Mouse (Mus musculus): ENCODE measurements around the gene Draxin. TPM values are rescaled to one million over a fixed set of nuclear protein-coding genes. Genes with fewer than 3 reads are reported as not detected.
"Not testable (repeated sequence)": the region's sequence is repeated elsewhere in the genome, so short reads cannot be mapped to it uniquely, and the experiment has no call there.

Gene Draxin
- total and polyA plus RNA-seq, 2 experiments = not detected

DNA sequence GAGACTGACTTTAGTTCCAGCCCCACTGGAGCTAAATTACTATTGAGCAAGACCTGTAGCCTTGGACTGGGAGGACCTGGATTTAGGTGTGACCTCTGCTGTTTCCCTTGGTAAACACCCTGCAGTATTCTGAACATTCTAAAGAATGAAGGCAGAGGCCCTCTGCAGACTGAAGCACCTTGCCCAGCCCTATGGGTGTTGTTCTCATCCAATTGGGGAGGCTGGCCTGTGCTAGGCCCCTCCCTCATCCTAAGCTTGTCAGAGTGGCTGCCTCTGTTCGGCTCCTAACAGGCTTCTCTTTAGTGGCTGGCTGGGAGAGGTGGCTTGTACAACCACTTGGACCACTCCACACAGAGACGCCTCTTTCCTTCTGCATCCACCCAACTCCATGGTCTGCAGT, 77.5 kb downstream of the Draxin start:
- peaks cover 13% of the 10 kb centered on the region for H3K4me1 ChIP-seq (ENCODE audit: control insufficient read depth, insufficient read depth, low read length)
- TF ChIP-seq POLR2A (IDR thresholded peaks at IDR 0.05; ENCODE audit: extremely low read depth, insufficient read depth, low read length) (no peak), CTCF (IDR thresholded peaks at IDR 0.05; ENCODE audit: low read depth, low read length) (no peak)
- WGBS = 92% methylated on average over 2 of the region's 2 CpGs
- H3K36me3 ChIP-seq (ENCODE audit: control insufficient read depth, insufficient read depth, low read length) = peaks cover 20% of the 10 kb centered on the region; the same call in 1 of the 2 replicates
- H3K79me2 ChIP-seq (ENCODE audit: control insufficient read depth, insufficient read depth, low read length) = no peaks in the 10 kb centered on the region
- H3K9ac ChIP-seq (ENCODE audit: low read depth, low read length) = no peak overlapping the region
- H3K4me3 ChIP-seq (ENCODE audit: insufficient read depth, low read depth, low read length) = no peak overlapping the region
- no peak overlapping the region for H3K27ac ChIP-seq (replicated peaks; ENCODE audit: insufficient read depth, low read depth, low read length)
- H3K27me3 ChIP-seq (ENCODE audit: control insufficient read depth, insufficient read depth, low read length) = no peaks in the 10 kb centered on the region
- DNase-seq (ENCODE audit: extremely low read depth, low read depth, low spot score) = peak; percentile 64

DNA sequence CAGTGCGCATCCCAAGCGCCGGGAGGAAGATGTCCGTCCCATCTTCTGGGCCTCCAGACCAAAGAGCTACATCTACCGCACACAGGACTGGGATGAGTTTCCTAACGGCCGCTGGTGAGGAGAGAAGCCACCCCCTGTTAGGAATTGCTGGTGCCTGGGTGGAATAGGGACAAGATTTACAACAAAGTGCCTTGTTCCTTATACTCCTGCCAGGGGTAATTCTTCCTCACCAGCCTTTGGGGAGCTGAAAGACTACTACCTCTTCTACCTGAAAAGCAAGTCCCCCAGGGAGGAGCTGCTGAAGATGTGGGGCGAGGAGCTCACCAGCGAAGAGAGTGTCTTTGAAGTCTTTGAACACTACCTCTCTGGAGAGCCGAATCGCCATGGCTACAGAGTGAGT, 78.6 kb downstream of the Draxin start:
- Histone ChIP-seq H3K36me3 (ENCODE audit: control insufficient read depth, insufficient read depth, low read length) (peaks cover 23% of the 10 kb centered on the region; the same call in 1 of the 2 replicates), H3K79me2 (ENCODE audit: control insufficient read depth, insufficient read depth, low read length) (no peaks in the 10 kb centered on the region), H3K9ac (ENCODE audit: low read depth, low read length) (no peak overlapping the region), H3K4me1 (ENCODE audit: control insufficient read depth, insufficient read depth, low read length) (peaks cover 9% of the 10 kb centered on the region), H3K27ac (replicated peaks; ENCODE audit: insufficient read depth, low read depth, low read length) (no peak overlapping the region), H3K4me3 (ENCODE audit: insufficient read depth, low read depth, low read length) (no peak overlapping the region), H3K27me3 (ENCODE audit: control insufficient read depth, insufficient read depth, low read length) (no peaks in the 10 kb centered on the region)
- DNase-seq (ENCODE audit: extremely low read depth, low read depth, low spot score) = no peak
- TF ChIP-seq POLR2A (IDR thresholded peaks at IDR 0.05; ENCODE audit: extremely low read depth, insufficient read depth, low read length) = no peak
- no peak for TF ChIP-seq CTCF (IDR thresholded peaks at IDR 0.05; ENCODE audit: low read depth, low read length)
- 93% methylated on average over 11 of the region's 11 CpGs for WGBS

DNA sequence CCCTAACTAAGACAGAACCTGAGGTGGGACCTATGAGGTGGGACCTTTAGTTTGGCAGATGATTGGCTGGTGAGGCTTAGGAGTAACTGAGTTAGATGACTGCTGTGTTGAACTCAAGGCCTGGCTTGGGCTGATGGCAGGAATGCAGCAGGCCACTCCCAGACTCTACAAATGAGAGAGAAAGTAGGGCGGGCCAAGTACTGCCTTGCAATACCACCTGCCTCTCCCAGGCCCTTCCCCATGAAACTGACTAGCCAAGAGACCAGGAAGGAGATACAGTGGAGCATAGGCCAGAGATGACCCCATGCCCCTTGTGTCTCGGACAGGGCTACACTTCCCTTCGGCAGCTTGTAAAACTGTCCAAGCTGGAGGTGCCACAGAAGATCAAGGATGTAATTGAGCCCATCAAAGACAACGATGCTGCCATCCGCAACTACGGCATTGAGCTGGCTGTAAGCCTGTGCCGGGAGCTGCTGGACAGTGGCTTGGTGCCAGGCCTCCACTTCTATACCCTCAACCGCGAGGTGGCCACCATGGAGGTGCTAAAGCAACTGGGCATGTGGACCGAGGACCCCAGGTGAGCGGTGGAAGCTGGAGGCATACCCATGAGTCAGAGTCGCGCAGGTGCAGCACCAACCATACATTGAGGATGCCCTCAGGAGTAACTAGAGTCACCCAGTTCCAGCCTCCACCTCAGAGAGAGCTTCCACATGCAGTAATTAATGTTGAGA, 79.3 kb downstream of the Draxin start:
- Histone ChIP-seq H3K4me3 (ENCODE audit: insufficient read depth, low read depth, low read length) (no peak overlapping the region), H3K4me1 (ENCODE audit: control insufficient read depth, insufficient read depth, low read length) (peaks cover 7% of the 10 kb centered on the region), H3K27ac (replicated peaks; ENCODE audit: insufficient read depth, low read depth, low read length) (no peak overlapping the region), H3K27me3 (ENCODE audit: control insufficient read depth, insufficient read depth, low read length) (no peaks in the 10 kb centered on the region), H3K9ac (ENCODE audit: low read depth, low read length) (no peak overlapping the region), H3K36me3 (ENCODE audit: control insufficient read depth, insufficient read depth, low read length) (peaks cover 23% of the 10 kb centered on the region; the same call in 1 of the 2 replicates), H3K79me2 (ENCODE audit: control insufficient read depth, insufficient read depth, low read length) (no peaks in the 10 kb centered on the region)
- 96% methylated on average over 13 of the region's 13 CpGs for WGBS
- DNase-seq (ENCODE audit: extremely low read depth, low read depth, low spot score) = no peak
- TF ChIP-seq CTCF (IDR thresholded peaks at IDR 0.05; ENCODE audit: low read depth, low read length) (no peak), POLR2A (IDR thresholded peaks at IDR 0.05; ENCODE audit: extremely low read depth, insufficient read depth, low read length) (no peak)

- H3K27ac ChIP-seq (replicated peaks; ENCODE audit: insufficient read depth, low read depth, low read length); H3K9ac ChIP-seq (ENCODE audit: low read depth, low read length); DNase-seq (ENCODE audit: extremely low read depth, low read depth, low spot score); H3K79me2 ChIP-seq (ENCODE audit: control insufficient read depth, insufficient read depth, low read length); H3K4me3 ChIP-seq (ENCODE audit: insufficient read depth, low read depth, low read length); H3K27me3 ChIP-seq (ENCODE audit: control insufficient read depth, insufficient read depth, low read length); H3K4me1 ChIP-seq (ENCODE audit: control insufficient read depth, insufficient read depth, low read length): not testable (repeated sequence)
- WGBS = 87% methylated on average over 3 of the region's 3 CpGs
- peaks cover 23% of the 10 kb centered on the region; the same call in 1 of the 2 replicates for H3K36me3 ChIP-seq (ENCODE audit: control insufficient read depth, insufficient read depth, low read length)
These were observed 80.0 kb downstream of the Draxin start for GRCm38 (mm10) chr4:148050396-148050914.

Other genes starting within 250 kb of the Draxin start
- gene Mfn2, start 226.0 kb downstream of the Draxin start, total RNA-seq (2014; rRNA removed) = 36.6 and 37.7 TPM in 2 replicates
- 49.4 and 50.3 TPM in 2 replicates for gene Mfn2, start 226.0 kb downstream of the Draxin start, polyA plus RNA-seq (2012; rRNA removed)
- gene Plod1, start 193.9 kb downstream of the Draxin start, total RNA-seq (2014; rRNA removed) = 24.5 and 27.3 TPM in 2 replicates
- 32.9 and 38.3 TPM in 2 replicates for gene Plod1, start 193.9 kb downstream of the Draxin start, polyA plus RNA-seq (2012; rRNA removed)
- gene 2510039O18Rik, start 189.8 kb downstream of the Draxin start, total RNA-seq (2014; rRNA removed) = 13.5 and 16.8 TPM in 2 replicates
- 36.6 and 40.1 TPM in 2 replicates for gene 2510039O18Rik, start 189.8 kb downstream of the Draxin start, polyA plus RNA-seq (2012; rRNA removed)
- not detected in 2 replicates for gene Nppb, start 144.9 kb downstream of the Draxin start, total RNA-seq (2014; rRNA removed)
- not detected in 2 replicates for gene Nppb, start 144.9 kb downstream of the Draxin start, polyA plus RNA-seq (2012; rRNA removed)
- gene Nppa, start 130.0 kb downstream of the Draxin start, total RNA-seq (2014; rRNA removed) = not detected in 2 replicates
- not detected in 2 replicates for gene Nppa, start 130.0 kb downstream of the Draxin start, polyA plus RNA-seq (2012; rRNA removed)
- 1.8 and 2.8 TPM in 2 replicates for gene Clcn6, start 91.9 kb downstream of the Draxin start, total RNA-seq (2014; rRNA removed)
- 2.0 and 5.3 TPM in 2 replicates for gene Clcn6, start 91.9 kb downstream of the Draxin start, polyA plus RNA-seq (2012; rRNA removed)
- 4.1 and 6.2 TPM in 2 replicates for gene Mthfr, start 91.6 kb downstream of the Draxin start, total RNA-seq (2014; rRNA removed)
- gene Mthfr, start 91.6 kb downstream of the Draxin start, polyA plus RNA-seq (2012; rRNA removed) = 11.8 and 12.9 TPM in 2 replicates
- 2.1 and 2.4 TPM in 2 replicates for gene Agtrap, start 42.7 kb downstream of the Draxin start, total RNA-seq (2014; rRNA removed)
- 3.7 TPM in 2 replicates for gene Agtrap, start 42.7 kb downstream of the Draxin start, polyA plus RNA-seq (2012; rRNA removed)
- 8.1 and 8.9 TPM in 2 replicates for gene Mad2l2, start 314 bp downstream of the Draxin start, total RNA-seq (2014; rRNA removed)
- 49.6 and 58.5 TPM in 2 replicates for gene Mad2l2, start 314 bp downstream of the Draxin start, polyA plus RNA-seq (2012; rRNA removed)
- 35.0 and 38.7 TPM in 2 replicates for gene Fbxo6, start 21.4 kb upstream of the Draxin start, total RNA-seq (2014; rRNA removed)
- 91.9 and 97.2 TPM in 2 replicates for gene Fbxo6, start 21.4 kb upstream of the Draxin start, polyA plus RNA-seq (2012; rRNA removed)
- gene Fbxo44, start 29.8 kb upstream of the Draxin start, total RNA-seq (2014; rRNA removed) = 1.9 and 2.7 TPM in 2 replicates
- gene Fbxo44, start 29.8 kb upstream of the Draxin start, polyA plus RNA-seq (2012; rRNA removed) = 2.2 and 3.4 TPM in 2 replicates
- 0.18 TPM in 1 of 2 replicates, not detected in the other for gene Fbxo2, start 29.9 kb upstream of the Draxin start, total RNA-seq (2014; rRNA removed)
- gene Fbxo2, start 29.9 kb upstream of the Draxin start, polyA plus RNA-seq (2012; rRNA removed) = 0.14 and 0.23 TPM in 2 replicates
- gene Disp3, start 157.3 kb upstream of the Draxin start, total RNA-seq (2014; rRNA removed) = not detected in 2 replicates
- not detected in 2 replicates for gene Disp3, start 157.3 kb upstream of the Draxin start, polyA plus RNA-seq (2012; rRNA removed)